14 mouse cellular contexts compared by ENCODE assay signal in genomic region chr11:20500516-20500915, GRCm38 (mm10). TPM values are rescaled to one million over a fixed set of nuclear protein-coding genes. Genes with fewer than 3 reads are reported as not detected.
DNase-seq lines count a peak whose midpoint lies in the region; ATAC-seq and TF ChIP-seq lines count a peak whose summit lies in the region.
"Had no signal": no experiment of that assay in that cellular context is flagged by ENCODE, and none has a peak within 500 bp of the region (broad histone marks: within the 10 kb centered on the region; RNA-seq: fewer than 3 reads in every experiment).

No protein-coding gene starts in this region.

- TF ChIP-seq CTCF in layer of hippocampus, adult 2 months (conservative IDR thresholded peaks at IDR 0.05), result peak; percentile 53
- no peak for TF ChIP-seq CTCF in thymus, adult 2 months (IDR thresholded peaks at IDR 0.05; ENCODE audit: borderline replicate concordance, control insufficient read depth, extremely low read depth, insufficient read depth, low read length, poor library complexity)

- H3K27me3 ChIP-seq in thymus, adult 2 months (ENCODE audit: control insufficient read depth, insufficient read depth, low read length), result no peaks in the 10 kb centered on the region
- H3K27me3 ChIP-seq: embryonic facial prominence, embryonic 15.5 days had no signal

- no peaks in the 10 kb centered on the region for H3K36me3 ChIP-seq in thymus, adult 2 months (ENCODE audit: control insufficient read depth, insufficient read depth, low read length)
- H3K36me3 ChIP-seq: embryonic facial prominence, embryonic 15.5 days; G1E; limb, embryonic 10.5 days had no signal

- H3K4me1 ChIP-seq in thymus, adult 2 months (replicated peaks; ENCODE audit: control insufficient read depth, insufficient read depth, low read length), result no peaks in the 10 kb centered on the region
- H3K4me1 ChIP-seq: embryonic facial prominence, embryonic 15.5 days; limb, embryonic 10.5 days had no signal

- DNase-seq in layer of hippocampus, adult 2 months (ENCODE audit: low spot score in 2 of 2), result no peak
- no peak for DNase-seq in layer of hippocampus, postnatal 36 days
- peak; percentile 3 for DNase-seq in thymus, adult 2 months
- no peak for DNase-seq in thymus, postnatal 25 days
- DNase-seq in cerebellum, adult 11 months, result no peak
- no peak for DNase-seq in cerebellum, adult 18-20 months
- DNase-seq: gastrocnemius, postnatal 36 days; kidney, adult 11 months had no signal

- WGBS in thymus, adult 2 months, result 44% methylated on average over 3 of the region's 3 CpGs

- H3K27ac ChIP-seq in layer of hippocampus, adult 2 months, result no peak overlapping the region
- no peak overlapping the region for H3K27ac ChIP-seq in thymus, adult 2 months (ENCODE audit: control insufficient read depth, insufficient read depth, low read length)
- H3K27ac ChIP-seq: embryonic facial prominence, embryonic 15.5 days; limb, embryonic 10.5 days; macrophage had no signal

- no peak overlapping the region for H3K4me3 ChIP-seq in layer of hippocampus, adult 2 months
- no peak overlapping the region for H3K4me3 ChIP-seq in thymus, adult 2 months (ENCODE audit: control insufficient read depth, insufficient read depth, low read length)
- H3K4me3 ChIP-seq: embryonic facial prominence, embryonic 15.5 days; limb, embryonic 10.5 days had no signal

- ATAC-seq in granulocyte monocyte progenitor cell, adult 5-6 weeks (replicated peaks; ENCODE audit: poor library complexity, severe bottlenecking), result peak; percentile 95
- ATAC-seq: forebrain, embryonic 16.5 days had no signal

- no peak for TF ChIP-seq POLR2A in thymus, adult 2 months (IDR thresholded peaks at IDR 0.05; ENCODE audit: control insufficient read depth, extremely low read depth, insufficient read depth, low read length, poor library complexity)

RNA-seq across cellular contexts. Expression of gene Sertad2, which starts 42.5 kb away (rescaled TPM):
- total RNA-seq in layer of hippocampus, adult 2 months (2021), result 10 to 100 TPM; 21.5 to 25.6 TPM
- total RNA-seq in layer of hippocampus, postnatal 36 days (2021), result 10 to 100 TPM; 21.3 to 22.2 TPM
- polyA plus RNA-seq in thymus, adult 2 months (2012; rRNA removed), result 50.6 and 55.4 TPM in 2 replicates
- total RNA-seq in granulocyte monocyte progenitor cell, adult 5-6 weeks (2014; fragmentation: Nextera tagmentation), result 5.7 and 7.5 TPM in 2 replicates
- total RNA-seq in granulocyte monocyte progenitor cell, adult 5-6 weeks (2017), result 7.3 and 9.3 TPM in 2 replicates
